Mouse (Mus musculus): ENCODE measurements around the gene Serpinb6d.

Gene Serpinb6d

GRCm38 (mm10) chr13:33661105-33661504 lies at the start of gene Serpinb6d:
Serpinb6d (plus strand) TSS chr13:33661405.
- DNase-seq, result no peak

- no peak for DNase-seq
Observed at GRCm38 (mm10) chr13:33622921-33623320, 38.3 kb upstream of the Serpinb6d start.

- DNase-seq, result no peak
Observed at GRCm38 (mm10) chr13:33642540-33642939, 18.7 kb upstream of the Serpinb6d start.

- no peak for DNase-seq
Observed at GRCm38 (mm10) chr13:33662550-33662949, 1.3 kb downstream of the Serpinb6d start.

GRCm38 (mm10) chr13:33720296-33720695 lies 59.1 kb downstream of the Serpinb6d start:
- DNase-seq, result no peak
